Mouse (Mus musculus): Measurements from ENCODE around the gene Dnajc10.

Dnajc10 gene

DNA sequence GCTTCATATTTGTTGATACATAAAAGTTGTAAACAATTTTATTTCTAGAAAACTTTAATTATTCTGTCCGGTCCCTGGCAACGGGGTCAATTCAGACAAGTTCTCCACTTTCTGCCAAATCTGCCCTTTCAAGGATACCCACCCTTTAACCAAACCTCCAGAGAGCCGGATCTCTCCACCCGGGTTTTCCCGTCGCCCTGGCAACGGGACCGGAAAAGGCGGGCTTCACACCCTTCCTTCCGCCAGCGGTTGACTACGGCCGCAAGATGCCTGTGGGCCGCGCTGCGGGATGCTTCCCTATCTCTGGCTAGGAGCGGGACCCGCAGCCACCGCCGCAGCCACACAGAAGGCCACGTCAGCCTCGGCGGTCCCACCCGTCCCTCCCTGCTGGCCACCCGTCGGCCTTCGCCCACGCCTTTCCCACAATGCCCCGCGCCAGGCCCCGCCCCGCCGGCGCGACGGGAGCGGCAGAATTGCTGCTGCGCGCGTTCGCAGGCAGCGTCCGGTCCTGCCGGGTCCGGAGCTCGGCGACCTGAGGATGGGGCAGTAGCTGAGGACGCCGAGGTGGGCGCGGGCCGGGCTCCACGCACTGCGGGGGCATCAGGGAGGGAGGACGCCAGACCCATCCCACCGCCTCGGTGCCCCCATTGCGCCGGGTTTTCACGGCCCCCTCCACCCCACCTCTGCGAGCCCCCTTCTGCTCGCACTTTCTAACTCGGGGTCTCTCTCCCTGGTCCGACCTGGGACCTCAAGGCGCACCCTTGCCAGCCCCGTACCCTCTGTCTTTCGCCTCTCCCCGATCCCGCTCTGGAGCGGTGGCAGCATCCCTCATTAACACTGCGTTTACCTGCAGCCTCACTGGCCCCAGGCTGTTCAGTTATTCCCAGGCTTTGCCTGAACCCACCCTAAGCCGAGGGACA lies at the start of gene Dnajc10:
Gene Dnajc10, plus strand, starts transcription at position 225 of the 920 bp plus-strand sequence.
- peak; percentile 90 for DNase-seq (ENCODE audit: low read depth)

DNA sequence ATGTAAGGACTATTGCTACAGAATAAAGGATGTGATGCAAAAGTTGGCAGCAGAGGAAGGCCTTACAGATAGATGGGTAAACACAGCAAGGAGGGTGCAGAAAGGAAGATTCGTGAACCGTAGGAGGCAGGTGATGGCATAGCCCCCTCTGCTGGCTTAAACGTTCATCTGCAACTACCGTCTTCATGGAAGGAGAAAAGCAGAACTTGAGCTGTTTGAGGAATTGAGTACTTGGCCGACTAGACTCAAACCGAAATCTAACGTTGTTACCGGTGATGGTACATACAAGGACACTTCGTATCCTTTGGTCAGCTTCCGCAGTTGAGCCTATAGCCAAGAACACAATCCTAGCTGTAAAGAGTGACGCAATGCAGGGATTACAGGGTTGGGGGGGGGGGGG lies 48.4 kb upstream of the Dnajc10 start:
- DNase-seq (ENCODE audit: low read depth) = peak; percentile 57

DNA sequence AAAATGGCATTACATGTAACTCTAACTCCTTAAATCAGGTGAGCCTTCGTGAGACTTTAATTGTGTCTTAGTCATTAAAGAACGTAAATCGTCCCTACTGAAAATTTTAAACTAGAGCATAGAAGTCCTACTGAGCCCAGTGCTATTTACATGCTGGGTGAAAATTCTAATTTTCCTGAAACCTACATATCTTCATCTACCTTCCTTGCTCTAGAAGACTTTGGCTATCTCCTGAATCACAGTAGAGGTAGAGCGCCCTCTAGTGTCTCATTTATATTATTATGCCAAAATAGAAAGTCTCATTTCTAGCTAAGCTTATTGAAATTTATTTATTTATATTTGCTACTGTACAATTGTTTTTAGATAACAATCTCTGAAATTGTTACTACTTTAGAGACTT lies 47.2 kb upstream of the Dnajc10 start:
- peak; percentile 50 for DNase-seq (ENCODE audit: low read depth)

DNA sequence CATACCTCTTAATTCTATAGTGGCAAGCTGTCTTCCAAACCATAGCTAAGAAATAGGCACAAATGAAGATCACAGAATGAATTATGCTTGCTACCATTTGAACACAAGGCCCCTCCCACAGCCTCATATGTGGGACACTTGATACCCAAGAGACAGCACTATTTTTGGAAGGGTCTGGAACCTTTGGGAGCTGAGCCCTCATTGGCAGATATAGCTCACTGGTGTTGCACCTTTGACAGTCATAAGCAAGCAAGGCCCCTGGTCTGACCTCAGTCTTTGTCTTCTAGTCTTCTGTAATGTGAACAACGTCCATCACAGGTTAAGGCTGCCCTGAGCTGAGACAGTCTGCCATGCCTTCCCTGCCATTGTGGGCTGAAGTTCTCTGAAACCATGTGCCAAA lies 43.8 kb upstream of the Dnajc10 start:
- no peak for DNase-seq (ENCODE audit: low read depth)

DNA sequence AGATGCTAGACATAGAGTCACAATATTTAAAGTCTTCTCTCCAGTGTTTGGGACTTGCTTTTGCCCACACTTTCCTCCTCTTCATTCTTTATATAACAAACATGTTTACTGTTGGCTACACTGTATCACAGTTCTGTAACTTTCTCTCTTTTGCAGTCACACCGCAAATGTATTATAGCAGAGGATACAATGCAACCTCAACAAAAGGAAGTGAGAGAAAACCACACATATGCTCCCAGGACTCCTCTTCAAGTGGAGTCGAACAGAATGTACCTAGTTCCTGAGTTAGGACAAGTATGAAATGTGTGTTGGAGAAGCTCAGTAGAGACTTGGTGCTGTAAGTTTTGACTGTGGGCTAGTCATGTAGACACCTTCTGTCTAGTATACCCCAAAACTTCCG lies 42.2 kb upstream of the Dnajc10 start:
- peak; percentile 1 for DNase-seq (ENCODE audit: low read depth)

DNA sequence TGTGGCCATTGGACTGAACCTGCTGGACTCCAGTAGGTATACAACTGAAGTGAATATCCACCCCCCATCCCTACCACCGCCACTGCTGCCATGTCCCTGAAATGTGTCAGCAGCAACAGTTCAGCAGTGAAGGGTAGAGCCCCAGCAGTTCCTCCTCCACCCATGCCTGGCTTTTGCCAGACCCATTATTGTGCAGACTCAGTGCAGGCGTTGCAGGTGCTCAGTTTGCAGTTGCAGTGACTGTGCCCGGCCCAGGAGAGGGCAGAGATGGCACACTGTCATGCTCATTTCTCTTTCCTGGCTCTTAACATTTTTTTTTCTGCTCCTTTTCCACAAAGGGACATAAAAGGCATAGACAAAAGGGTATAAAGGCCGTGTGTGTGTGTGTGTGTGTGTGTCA lies 41.5 kb upstream of the Dnajc10 start:
- DNase-seq (ENCODE audit: low read depth) = no peak

DNA sequence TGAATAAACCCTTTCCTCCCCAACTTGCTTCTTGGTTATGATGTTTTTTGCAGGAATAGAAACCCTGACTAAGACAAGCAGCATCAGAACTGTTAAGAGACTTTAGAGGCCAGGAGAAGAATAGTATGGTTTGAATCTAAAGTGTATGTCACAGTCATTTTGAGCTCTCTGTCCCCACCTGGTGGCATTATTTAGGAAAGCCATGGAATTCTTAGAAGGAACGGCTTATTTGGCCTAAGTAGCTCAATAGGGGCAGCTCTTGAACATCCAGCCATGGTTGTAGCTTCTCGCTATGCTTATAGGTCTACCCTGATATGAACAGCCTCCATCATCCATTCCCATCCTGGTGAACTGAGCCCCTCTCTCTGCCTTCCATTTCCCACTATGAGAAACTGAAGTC lies 40.1 kb upstream of the Dnajc10 start:
- DNase-seq (ENCODE audit: low read depth) = peak; percentile 18

DNA sequence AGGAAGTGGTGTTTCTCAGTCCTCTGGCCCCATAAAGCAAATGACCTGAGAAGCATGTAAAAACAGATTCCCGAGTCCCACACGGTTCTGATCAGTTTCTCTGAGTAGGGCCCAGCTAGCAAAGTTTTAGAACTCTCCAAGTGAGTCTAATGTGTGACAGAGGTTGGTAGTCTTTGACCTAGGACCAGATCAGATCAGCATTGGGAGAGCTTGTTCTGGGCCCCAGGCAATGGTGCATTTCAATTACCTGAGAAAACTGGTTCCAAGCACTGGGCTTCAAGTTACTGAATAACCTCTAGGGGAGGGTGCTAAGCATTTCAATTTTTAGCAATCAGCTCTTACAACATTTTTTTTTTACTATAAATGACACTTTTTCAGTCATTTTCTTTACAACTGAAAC lies 33.1 kb upstream of the Dnajc10 start:
- DNase-seq (ENCODE audit: low read depth) = no peak

DNA sequence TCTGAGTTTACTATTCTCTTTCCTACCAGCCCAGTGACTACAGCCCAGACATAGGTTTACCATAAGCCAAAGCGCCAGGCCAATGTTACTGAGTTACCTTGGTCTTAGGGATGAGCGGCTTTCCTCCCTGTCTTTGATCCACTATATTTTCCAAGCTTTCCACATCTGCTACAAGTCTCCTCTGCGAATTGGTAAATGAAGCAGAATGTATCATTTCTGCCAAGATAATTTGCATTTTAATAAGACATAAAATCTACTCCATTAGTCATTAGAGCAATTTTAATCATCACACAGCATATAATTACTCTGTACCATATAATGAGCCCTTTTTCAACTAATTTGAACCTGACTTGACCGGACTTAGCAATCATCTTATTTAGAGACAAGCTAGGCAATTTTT lies 28.9 kb upstream of the Dnajc10 start:
- DNase-seq (ENCODE audit: low read depth) = no peak

DNA sequence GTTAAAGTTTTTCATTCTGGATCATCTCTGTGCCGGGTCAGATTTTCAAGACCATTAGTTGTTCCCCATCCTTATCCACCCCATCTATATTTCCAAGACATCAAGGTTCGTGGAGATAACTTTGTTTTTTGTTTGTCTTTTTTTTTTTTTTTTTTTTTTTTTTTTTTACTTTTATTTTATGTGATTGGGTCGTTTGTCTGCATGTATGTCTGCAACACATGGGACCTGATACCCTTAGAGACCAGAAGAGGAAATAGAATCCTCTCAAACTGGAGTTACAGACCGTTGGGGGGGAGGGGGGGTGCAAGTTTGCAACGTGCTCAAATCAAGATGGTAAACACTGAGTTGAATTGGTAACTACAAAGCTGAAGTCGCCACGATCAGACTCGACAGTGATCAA lies 23.1 kb upstream of the Dnajc10 start, which contains the start of gene Prdx6b:
Gene Prdx6b, plus strand, starts transcription at position 301 of the 400 bp plus-strand sequence.
- DNase-seq (ENCODE audit: low read depth) = no peak

DNA sequence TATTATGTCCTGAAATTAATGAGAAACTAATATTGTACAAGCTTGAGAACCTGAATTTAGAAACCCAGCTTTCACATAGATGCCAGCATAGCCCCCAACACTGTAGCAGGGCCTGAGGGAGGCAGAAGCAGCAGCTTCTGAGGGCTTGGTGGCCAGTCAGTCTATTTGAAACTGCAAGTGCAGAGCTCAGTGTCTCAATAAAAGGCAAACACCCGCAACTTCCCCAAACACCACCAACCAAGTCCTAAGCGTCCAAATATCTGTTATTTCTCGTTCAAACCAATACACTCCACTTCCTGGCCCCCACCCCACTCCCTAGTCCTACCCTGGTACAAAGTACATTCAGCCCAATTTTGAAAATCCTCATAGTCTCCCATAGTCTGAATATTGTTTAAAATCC lies 16.9 kb upstream of the Dnajc10 start:
- no peak for DNase-seq (ENCODE audit: low read depth)

DNA sequence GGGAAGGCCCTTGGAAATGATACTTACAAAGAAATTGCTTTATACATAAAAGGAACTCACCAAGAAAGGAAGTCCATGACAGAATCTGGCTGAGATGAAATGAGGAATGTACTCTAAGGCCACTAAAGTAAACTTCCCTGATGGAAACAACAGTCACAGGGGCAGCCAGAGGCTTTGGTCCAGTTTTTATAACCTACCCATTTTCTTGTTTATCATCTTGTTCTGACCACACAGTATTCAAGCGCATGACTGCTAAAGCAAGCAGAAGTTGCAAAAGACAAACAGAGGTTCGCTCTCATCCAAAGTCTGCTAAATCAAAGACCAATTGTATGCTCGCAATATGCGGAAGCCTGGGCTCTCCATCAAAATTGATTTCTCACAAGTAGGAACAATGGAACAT lies 14.5 kb upstream of the Dnajc10 start:
- no peak for DNase-seq (ENCODE audit: low read depth)

DNA sequence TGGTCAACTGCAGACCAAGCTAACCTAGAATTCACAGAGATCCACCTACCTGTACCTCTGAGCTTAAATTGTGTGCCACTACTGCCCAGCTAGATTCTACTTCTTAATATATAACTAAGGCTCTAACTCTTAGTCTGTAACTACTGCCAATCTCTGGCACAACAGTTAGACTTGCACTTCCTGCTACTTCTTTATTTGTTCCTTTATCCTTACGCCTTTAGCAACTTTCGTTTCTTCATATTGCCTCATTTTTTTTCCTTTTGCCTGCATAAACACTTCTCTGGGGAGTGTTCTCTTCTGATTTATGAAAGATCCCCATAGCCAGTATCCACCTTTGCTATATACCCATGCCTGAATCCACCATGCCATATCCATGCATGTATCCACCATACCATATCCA lies 11.3 kb upstream of the Dnajc10 start:
- no peak for DNase-seq (ENCODE audit: low read depth)

DNA sequence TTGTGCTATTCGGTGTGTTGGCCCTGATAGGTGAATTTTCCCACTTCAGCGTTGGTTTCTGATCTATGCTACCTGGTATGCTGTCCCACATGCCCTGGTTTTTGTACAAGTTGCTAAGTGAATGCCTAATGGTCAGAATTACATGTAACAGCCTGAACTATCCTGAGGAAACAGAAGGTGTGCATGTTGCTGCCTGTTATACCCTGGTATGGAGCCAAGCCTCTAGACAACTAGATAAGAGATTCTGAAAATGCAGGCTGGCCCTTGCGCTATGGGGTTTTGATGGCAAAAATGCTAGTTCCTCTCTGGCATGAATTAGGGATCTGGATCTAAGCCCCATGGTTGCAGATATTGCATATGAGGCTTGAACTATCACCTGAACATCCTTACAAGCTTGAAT lies 7.6 kb upstream of the Dnajc10 start:
- DNase-seq (ENCODE audit: low read depth) = no peak

DNA sequence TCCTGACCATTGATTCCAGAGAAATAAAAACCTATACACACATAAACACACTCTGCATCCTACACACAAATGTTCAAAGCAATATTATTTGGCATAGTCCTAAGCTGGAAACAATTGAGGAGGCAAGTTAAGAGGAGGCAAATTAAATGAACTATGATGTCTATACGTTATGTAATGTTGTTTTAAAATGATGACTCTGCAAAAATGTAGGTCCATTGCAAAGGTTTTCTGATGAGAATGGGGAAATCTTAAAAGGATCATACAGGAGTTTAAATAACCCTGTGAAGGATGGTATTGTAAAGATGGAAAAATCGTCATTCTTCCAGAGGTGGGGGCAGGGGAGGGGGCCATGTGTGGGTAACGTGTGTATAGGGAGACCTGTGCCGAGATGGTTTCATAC lies 5.5 kb upstream of the Dnajc10 start:
- DNase-seq (ENCODE audit: low read depth) = no peak

DNA sequence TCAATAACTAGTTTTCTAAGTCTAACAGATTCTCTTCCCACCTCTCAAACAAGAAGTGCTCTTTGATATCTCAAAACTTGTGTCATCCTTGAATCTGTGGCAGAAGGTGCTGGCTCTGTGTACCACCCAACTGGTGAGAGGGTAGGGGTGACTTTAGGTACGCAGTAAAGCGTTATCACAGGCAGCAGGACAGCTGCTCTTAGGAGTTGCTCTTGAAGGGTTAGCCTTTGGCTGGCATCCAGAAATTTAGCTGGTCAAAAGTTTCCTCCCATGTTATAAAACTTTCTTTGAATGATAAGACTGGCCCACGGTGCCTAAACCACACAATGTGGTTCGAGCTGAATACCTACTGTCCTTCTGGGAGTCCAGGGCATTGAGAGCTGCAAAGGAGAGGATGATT lies 4.5 kb upstream of the Dnajc10 start:
- no peak for DNase-seq (ENCODE audit: low read depth)

DNA sequence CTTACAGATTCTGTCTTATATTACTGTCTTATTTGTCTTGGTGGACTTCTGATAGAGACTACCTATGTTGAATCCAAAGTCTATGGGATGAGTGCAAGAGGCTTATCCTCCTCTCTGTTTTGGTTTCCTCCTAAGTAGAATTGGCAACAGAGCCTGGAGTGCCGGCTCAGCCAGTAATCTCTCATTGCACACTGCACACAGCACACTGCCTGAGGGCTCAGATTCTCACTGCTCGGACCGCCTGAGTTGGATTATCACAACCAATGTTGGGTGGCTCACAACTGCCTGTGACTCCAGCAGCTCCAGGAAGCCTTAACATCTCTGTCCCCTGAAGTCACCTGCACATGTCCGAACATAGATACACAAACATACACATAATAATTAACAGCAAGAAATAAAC lies 3.9 kb upstream of the Dnajc10 start:
- DNase-seq (ENCODE audit: low read depth) = no peak

DNA sequence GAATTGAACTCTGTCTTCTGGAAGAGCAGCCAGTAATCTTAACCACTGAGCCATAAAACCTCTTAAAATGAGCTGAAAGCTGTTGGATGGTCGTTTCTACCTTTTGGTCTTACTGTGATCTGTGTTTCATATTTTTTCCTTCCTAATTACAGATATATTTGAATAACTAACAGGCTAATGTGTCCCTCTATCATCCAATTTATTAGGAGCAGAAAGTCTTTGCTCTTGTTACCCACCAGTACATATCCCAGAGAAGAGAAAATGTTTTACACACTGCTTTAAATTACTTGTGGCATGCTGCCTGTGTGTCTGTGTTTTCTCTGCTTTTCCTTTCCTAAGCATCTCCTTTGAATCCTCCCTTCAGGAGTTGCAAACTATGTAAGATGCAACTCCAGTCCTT lies 1.1 kb upstream of the Dnajc10 start:
- no peak for DNase-seq (ENCODE audit: low read depth)

DNA sequence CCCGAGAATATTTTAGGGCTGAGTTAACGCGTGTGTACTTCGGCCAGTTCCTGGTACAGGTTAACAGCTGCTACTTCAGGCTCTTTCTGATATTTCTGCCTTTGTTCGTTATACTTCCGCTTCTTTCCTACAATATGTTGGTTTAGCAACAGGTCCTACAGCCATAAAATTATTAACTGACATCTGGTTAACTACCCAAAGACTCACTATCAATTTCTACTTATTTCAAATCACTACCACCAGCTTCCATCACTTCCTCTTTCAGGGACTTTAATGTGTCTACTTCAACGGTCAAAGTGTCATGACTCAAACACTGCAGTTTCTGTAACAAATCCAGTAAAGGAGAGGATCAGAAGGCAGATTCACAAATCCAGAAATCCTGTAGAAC lies 418 bp upstream of the Dnajc10 start:
- no peak for DNase-seq (ENCODE audit: low read depth)

DNA sequence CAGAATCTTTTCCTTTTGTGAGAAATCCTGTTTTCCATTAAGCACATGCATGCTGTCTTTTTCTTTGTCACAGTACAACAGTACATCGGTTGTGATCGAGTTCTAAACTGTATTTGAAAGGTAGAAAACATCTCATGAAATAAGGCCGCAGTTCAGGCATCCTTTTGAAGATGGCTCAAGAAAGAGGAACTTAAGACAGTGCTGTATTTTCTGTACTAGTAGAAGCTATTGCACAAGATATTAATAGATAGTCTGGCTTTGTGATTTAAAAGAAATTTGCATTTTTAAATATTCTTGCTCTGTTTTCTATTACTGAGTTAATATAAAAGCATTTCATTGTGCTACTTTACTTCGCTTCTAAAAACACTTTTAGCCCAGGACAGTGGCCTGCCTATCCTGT lies 7.6 kb downstream of the Dnajc10 start:
- no peak for DNase-seq (ENCODE audit: low read depth)

DNA sequence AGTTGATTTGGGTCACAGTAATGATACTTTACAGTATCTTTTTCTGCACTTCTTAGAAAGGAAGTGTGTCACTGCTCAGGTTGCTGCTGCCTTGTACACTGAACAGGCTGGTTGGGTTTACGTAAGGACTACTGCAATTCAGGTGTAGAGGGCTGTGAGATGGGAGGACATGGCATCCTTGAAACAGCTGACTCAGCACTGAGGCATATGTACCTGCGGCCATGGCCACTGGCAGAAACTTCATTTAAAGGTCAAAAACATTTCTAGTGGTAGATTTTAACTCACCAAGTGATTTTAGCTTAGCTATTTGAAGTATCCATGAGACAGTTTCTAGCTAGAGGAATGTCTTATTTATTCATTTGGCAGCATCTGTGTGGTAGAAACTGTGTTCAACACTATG lies 10.5 kb downstream of the Dnajc10 start:
- DNase-seq (ENCODE audit: low read depth) = no peak

DNA sequence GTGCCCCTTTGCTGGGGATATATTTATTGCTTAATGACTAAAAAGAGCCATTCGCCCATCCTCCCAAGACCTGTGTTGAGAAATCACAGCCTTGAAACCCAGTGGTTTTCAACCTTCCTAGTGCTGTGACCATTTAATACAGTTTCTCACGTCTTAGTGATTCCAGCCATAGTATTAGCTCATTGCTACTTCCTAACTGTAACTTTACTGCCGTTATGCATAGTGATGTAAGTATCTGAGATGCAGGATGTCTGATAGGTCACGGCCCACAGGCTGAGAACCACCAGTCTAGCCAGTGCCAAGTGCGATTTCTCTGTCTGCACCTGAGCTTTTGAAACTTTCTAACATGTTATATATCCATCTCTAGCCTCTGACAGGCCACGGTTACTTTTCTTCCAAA lies 12.0 kb downstream of the Dnajc10 start:
- DNase-seq (ENCODE audit: low read depth) = no peak

DNA sequence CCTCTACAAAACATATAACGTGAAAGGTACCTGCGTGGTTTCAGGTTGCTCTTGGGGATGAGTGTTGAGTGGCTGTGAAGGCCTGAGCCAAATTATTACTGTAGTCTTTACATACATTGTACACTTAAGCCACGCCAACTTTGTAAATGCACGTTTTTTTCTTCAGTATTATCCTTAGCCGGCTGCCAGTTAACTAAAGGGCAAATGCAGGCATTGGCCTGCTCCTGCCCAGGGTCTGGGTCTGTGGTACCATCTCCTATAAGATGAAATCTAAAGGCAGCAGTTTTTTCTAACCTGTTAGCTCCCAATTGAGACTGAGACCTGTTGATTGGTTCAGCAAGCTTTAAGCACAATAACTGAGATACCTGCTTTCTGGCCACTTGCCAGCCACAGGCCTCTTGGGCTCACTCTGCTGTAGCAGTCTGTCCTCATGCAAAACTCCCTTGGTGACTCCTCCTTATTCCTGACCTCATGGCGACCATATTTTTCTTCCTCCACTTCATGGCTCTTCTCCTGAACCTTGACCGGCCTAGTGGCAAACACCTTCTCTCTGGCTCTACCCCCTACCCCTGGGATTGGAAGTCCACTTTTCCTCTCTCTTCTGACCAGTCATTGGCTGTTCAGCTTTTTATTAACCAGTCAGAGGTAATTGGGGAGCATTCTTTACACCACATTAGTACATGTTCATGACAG lies 13.8 kb downstream of the Dnajc10 start:
- no peak for DNase-seq (ENCODE audit: low read depth)

DNA sequence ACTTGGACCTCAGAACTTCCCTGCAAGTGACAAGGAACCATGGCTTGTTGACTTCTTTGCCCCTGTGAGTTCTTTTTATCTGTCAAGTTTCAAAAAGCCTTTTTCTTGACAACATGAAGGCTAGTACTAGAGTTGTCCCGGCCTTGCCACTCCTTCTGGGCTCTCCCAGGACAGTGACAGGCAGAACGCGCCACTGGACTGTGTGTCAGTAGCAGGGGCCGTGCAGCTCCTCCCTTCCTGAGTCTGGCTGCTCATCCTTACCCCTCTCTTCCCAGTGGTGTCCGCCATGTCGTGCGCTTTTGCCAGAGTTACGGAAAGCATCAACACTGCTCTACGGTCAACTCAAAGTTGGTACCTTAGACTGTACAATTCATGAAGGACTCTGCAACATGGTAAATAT lies 25.3 kb downstream of the Dnajc10 start:
- no peak for DNase-seq (ENCODE audit: low read depth)
